Mouse (Mus musculus): ENCODE measurements around the gene Nkg7. TPM values are rescaled to one million over a fixed set of nuclear protein-coding genes. Genes with fewer than 3 reads are reported as not detected.
A peak's percentile ranks its signal among the peaks of the same experiment; 100 is the strongest.

Nkg7 gene
- polyA plus RNA-seq, 1 experiment from 2014 or later = 0.67 TPM

DNA sequence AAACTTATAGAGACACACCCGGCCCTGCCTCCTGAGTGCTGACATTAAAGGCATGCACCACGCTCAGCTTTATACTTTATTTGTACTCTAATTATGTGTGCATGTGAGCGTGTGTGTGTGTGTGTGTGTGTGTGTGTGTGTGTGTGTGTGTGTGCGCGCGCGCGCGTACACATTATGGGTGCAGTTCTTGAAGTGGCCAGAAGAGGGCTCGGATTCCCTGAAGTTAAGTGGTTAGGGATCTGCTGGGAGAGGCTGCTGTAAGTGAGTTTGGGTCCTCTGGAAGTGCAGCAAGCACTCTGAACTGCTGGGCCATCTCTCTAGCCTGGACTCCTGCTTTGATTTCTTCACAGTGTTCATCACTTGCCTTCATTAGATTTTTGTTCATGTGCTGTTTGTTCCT is 19.6 kb upstream of the Nkg7 start:
- 87% methylated on average over 10 of the region's 10 CpGs for WGBS
- Histone ChIP-seq H3K27me3 (ENCODE audit: control insufficient read depth, insufficient read depth, low read length) (no peaks in the 10 kb centered on the region), H3K4me3 (ENCODE audit: low read depth, low read length) (no peak overlapping the region), H3K36me3 (ENCODE audit: control insufficient read depth, insufficient read depth, low read length) (no peaks in the 10 kb centered on the region), H3K4me1 (ENCODE audit: control insufficient read depth, insufficient read depth, low read length) (no peaks in the 10 kb centered on the region), H3K9ac (ENCODE audit: low read length) (no peak overlapping the region), H3K4me2 (ENCODE audit: low read depth, severe bottlenecking) (no peak overlapping the region), H3K27ac (replicated peaks; ENCODE audit: low read depth, low read length) (no peak overlapping the region), H3K9me3 (ENCODE audit: control insufficient read depth, low read length) (no peaks in the 10 kb centered on the region)
- no peak for DNase-seq (ENCODE audit: low spot score)
- no peak for ATAC-seq (ENCODE audit: insufficient number of reproducible peaks, low FRiP score, low TSS enrichment, low read depth)

DNA sequence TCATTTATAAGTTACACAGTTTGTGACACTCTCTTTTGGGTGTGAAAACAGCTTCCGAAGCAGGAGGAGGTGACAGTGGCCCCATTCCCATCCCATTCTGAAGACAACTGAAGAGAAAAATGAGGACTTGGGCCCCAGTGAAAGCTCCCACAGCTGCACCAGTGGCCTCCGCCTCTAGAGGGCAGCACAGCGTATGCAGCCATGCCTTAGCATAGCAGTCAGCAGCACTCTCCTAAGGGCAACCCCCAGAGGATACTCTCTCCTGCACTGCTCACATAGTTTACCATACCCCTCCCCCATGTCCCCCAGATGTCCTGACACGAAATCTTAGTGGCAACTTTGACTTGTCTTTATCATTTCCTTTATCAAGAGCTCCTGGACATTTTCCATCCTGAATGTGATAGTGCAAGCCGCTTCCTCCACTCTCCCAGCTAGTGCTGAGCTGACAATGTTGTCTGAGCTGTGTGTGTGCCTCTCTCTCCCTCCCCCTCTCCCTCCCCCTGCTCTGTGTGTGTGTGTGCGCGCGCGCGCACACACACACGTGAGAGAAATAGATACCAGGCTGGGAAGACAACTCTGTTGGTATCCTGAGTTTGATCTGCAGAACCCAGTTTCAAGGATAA is 13.8 kb upstream of the Nkg7 start:
- ATAC-seq (ENCODE audit: insufficient number of reproducible peaks, low FRiP score, low TSS enrichment, low read depth) (peak; percentile 81; the same call in 1 of the 2 replicates), DNase-seq (ENCODE audit: low spot score) (peak; percentile 85)
- H3K9me3 ChIP-seq (ENCODE audit: control insufficient read depth, low read length) = no peaks in the 10 kb centered on the region
- no peaks in the 10 kb centered on the region for H3K27me3 ChIP-seq (ENCODE audit: control insufficient read depth, insufficient read depth, low read length)
- H3K36me3 ChIP-seq (ENCODE audit: control insufficient read depth, insufficient read depth, low read length) = no peaks in the 10 kb centered on the region
- H3K4me3 ChIP-seq (ENCODE audit: low read depth, low read length) = no peak overlapping the region
- 18% methylated on average over 11 of the region's 11 CpGs for WGBS
- H3K4me1 ChIP-seq (ENCODE audit: control insufficient read depth, insufficient read depth, low read length) = no peaks in the 10 kb centered on the region
- H3K4me2 ChIP-seq (ENCODE audit: low read depth, severe bottlenecking) = no peak overlapping the region
- no peak overlapping the region for H3K27ac ChIP-seq (replicated peaks; ENCODE audit: low read depth, low read length)
- no peak overlapping the region for H3K9ac ChIP-seq (ENCODE audit: low read length)

DNA sequence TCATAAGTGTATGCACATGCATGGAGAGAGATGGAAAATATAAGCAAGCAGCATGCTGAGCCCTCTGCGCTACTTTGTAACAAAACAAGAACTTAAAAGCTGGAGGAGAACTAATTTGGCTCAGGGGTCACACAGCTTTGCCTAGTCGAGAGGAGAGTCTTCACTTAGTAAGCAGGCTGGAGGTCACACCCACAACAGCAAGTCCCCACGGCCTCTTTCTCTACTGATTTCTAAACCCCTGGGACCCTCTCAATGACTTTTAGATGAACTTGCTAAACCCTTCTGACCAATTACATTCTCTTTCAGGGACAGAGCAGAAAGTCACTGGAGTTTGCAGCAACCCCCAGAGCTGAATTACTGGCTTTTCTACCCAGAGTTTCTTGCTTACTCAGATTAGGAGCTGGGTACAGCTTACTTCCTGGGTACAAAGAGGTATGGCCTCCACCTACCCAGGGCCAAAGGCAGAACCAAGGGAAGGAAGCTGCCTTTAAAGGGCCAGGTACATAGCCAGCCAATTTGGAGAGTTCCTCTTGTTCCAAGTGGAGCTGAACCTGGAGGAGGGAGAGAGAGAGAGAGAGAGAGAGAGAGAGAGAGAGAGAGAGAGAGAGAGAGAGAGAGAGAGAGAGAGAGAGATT is 12.8 kb upstream of the Nkg7 start:
- Histone ChIP-seq H3K4me3 (ENCODE audit: low read depth, low read length) (no peak overlapping the region), H3K36me3 (ENCODE audit: control insufficient read depth, insufficient read depth, low read length) (no peaks in the 10 kb centered on the region), H3K9ac (ENCODE audit: low read length) (no peak overlapping the region), H3K27me3 (ENCODE audit: control insufficient read depth, insufficient read depth, low read length) (no peaks in the 10 kb centered on the region), H3K4me1 (ENCODE audit: control insufficient read depth, insufficient read depth, low read length) (no peaks in the 10 kb centered on the region), H3K4me2 (ENCODE audit: low read depth, severe bottlenecking) (no peak overlapping the region), H3K27ac (replicated peaks; ENCODE audit: low read depth, low read length) (no peak overlapping the region), H3K9me3 (ENCODE audit: control insufficient read depth, low read length) (no peaks in the 10 kb centered on the region)
- WGBS = 60% methylated on average over 3 of the region's 3 CpGs
- DNase-seq (ENCODE audit: low spot score) (no peak), ATAC-seq (ENCODE audit: insufficient number of reproducible peaks, low FRiP score, low TSS enrichment, low read depth) (no peak)

DNA sequence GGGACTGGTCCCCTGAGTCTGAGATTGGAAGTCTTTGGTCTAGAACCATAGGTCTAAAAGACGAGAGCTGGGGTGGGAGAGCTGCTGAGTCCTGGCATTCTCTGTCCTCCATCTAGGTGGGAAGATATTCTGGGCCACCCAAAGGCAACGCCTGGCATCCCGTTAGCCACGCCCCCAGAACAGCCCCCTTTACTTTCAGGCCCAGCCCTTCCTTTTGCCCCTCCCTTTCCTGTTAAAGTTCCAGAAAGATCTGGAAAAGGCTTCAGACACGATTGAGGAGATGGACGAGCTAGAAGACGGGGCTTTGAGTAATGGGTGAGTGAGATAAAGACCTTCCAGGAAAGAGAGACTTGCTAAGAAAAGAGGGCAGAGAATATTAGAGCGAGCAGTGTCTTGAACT is 9.5 kb upstream of the Nkg7 start, which contains the start of gene Lim2:
Gene Lim2 (plus strand): TSS at position 265 of the 400 bp plus-strand sequence.
- DNase-seq (ENCODE audit: low spot score) = no peak
- Histone ChIP-seq H3K9ac (ENCODE audit: low read length) (no peak within 1 kb of the TSS), H3K4me1 (ENCODE audit: control insufficient read depth, insufficient read depth, low read length) (no peaks in the 10 kb centered on the region), H3K9me3 (ENCODE audit: control insufficient read depth, low read length) (no peaks in the 10 kb centered on the region), H3K4me3 (ENCODE audit: low read depth, low read length) (no peak within 1 kb of the TSS), H3K27me3 (ENCODE audit: control insufficient read depth, insufficient read depth, low read length) (no peaks in the 10 kb centered on the region), H3K36me3 (ENCODE audit: control insufficient read depth, insufficient read depth, low read length) (no peaks in the 10 kb centered on the region), H3K4me2 (ENCODE audit: low read depth, severe bottlenecking) (no peak within 1 kb of the TSS), H3K27ac (replicated peaks; ENCODE audit: low read depth, low read length) (no peak within 1 kb of the TSS)
- ATAC-seq (ENCODE audit: insufficient number of reproducible peaks, low FRiP score, low TSS enrichment, low read depth) = no peak
- WGBS = 81% methylated on average over 8 of the region's 8 CpGs

DNA sequence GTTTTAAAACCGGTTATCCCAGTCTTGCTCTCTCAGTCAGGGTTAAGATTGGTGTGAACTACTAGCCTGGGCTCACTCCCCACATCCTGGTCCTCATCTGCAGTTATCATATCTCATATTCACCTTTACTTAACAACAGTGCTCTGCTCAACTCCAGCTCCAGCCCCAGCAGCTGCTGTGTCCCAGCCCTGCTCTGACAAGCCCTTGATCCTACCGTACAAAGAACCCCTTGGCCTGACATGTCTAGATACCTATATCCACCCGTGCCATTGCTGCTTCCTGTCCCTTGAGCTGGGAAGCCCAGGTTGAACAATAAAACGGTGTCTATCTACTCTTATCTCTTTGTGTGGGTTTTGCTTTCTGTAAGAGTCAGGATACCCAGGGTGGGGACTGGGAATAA is 7.4 kb upstream of the Nkg7 start:
- Histone ChIP-seq H3K27ac (replicated peaks; ENCODE audit: low read depth, low read length) (no peak overlapping the region), H3K4me1 (ENCODE audit: control insufficient read depth, insufficient read depth, low read length) (no peaks in the 10 kb centered on the region), H3K4me2 (ENCODE audit: low read depth, severe bottlenecking) (no peak overlapping the region), H3K9me3 (ENCODE audit: control insufficient read depth, low read length) (no peaks in the 10 kb centered on the region), H3K27me3 (ENCODE audit: control insufficient read depth, insufficient read depth, low read length) (no peaks in the 10 kb centered on the region), H3K4me3 (ENCODE audit: low read depth, low read length) (no peak overlapping the region), H3K9ac (ENCODE audit: low read length) (no peak overlapping the region), H3K36me3 (ENCODE audit: control insufficient read depth, insufficient read depth, low read length) (no peaks in the 10 kb centered on the region)
- ATAC-seq (ENCODE audit: insufficient number of reproducible peaks, low FRiP score, low TSS enrichment, low read depth) = no peak
- DNase-seq (ENCODE audit: low spot score) = no peak
- 62% methylated on average over 4 of the region's 4 CpGs for WGBS

DNA sequence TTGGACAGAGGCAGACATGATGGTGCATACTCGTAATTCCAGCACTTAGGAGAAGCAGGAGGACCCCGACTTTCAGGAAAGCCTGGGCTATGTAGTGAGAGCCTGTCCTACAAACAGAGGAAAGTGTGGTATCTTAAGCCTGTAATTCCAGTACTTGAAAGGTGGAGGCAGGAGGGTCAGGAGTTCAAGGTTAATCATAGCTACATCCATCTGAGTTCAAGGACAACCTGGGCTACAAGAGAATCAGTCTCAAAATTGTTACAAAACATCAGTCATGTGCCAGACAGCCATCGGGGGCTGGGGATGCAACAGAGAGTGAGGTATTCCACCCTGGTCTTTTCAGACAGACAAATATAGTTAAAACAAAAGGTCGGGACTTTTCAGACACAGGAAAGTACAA is 4.0 kb upstream of the Nkg7 start:
- Histone ChIP-seq H3K9ac (ENCODE audit: low read length) (no peak overlapping the region), H3K4me1 (ENCODE audit: control insufficient read depth, insufficient read depth, low read length) (no peaks in the 10 kb centered on the region), H3K36me3 (ENCODE audit: control insufficient read depth, insufficient read depth, low read length) (no peaks in the 10 kb centered on the region), H3K27ac (replicated peaks; ENCODE audit: low read depth, low read length) (no peak overlapping the region), H3K4me3 (ENCODE audit: low read depth, low read length) (no peak overlapping the region), H3K9me3 (ENCODE audit: control insufficient read depth, low read length) (no peaks in the 10 kb centered on the region), H3K4me2 (ENCODE audit: low read depth, severe bottlenecking) (no peak overlapping the region), H3K27me3 (ENCODE audit: control insufficient read depth, insufficient read depth, low read length) (no peaks in the 10 kb centered on the region)
- no peak for DNase-seq (ENCODE audit: low spot score)
- 81% methylated on average over 4 of the region's 4 CpGs for WGBS
- no peak for ATAC-seq (ENCODE audit: insufficient number of reproducible peaks, low FRiP score, low TSS enrichment, low read depth)

DNA sequence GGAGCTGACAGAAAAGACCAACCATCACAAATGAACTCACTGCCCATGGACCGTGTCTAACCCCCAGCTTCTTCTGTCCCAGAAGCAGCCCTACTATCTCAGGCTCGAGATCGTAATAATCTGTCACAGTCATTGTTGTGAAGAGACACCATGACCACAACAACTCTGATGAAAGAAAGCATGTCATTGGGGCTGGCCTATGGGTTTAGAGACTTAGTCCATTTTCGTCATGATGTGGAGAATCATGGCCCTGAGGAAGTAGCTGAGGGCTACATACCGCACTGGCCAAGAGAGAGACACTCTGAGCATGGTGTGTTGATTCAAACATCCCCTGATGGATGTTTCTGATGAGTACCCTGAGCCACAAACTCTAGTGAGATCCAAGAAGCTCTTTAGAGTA is 2.2 kb upstream of the Nkg7 start:
- ATAC-seq (ENCODE audit: insufficient number of reproducible peaks, low FRiP score, low TSS enrichment, low read depth) (no peak), DNase-seq (ENCODE audit: low spot score) (no peak)
- Histone ChIP-seq H3K4me2 (ENCODE audit: low read depth, severe bottlenecking) (no peak overlapping the region), H3K9me3 (ENCODE audit: control insufficient read depth, low read length) (no peaks in the 10 kb centered on the region), H3K4me3 (ENCODE audit: low read depth, low read length) (no peak overlapping the region), H3K27ac (replicated peaks; ENCODE audit: low read depth, low read length) (no peak overlapping the region), H3K9ac (ENCODE audit: low read length) (no peak overlapping the region), H3K36me3 (ENCODE audit: control insufficient read depth, insufficient read depth, low read length) (no peaks in the 10 kb centered on the region), H3K4me1 (ENCODE audit: control insufficient read depth, insufficient read depth, low read length) (no peaks in the 10 kb centered on the region), H3K27me3 (ENCODE audit: control insufficient read depth, insufficient read depth, low read length) (no peaks in the 10 kb centered on the region)
- WGBS = 94% methylated on average over 5 of the region's 5 CpGs

DNA sequence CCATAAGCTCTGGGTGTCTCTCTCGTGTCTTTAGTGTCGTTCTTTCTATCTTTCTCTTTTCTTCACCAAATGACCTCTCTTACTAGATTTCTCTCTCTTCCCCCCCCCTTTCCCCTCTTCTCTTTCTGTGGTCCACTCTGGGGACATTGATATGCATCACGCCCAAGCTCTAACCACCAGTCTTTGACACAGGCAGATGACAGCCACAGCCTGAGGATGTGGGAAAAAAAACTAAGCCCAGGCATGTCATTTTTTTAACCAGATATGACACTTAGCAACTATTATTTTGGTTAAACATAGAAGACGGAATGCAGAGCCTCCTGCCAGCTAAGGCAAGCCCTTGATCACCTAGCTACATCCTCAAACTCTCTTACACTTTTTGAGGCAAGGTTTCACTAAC is 1.7 kb downstream of the Nkg7 start:
- H3K36me3 ChIP-seq (ENCODE audit: control insufficient read depth, insufficient read depth, low read length) = no peaks in the 10 kb centered on the region
- H3K4me1 ChIP-seq (ENCODE audit: control insufficient read depth, insufficient read depth, low read length) = peaks cover 4% of the 10 kb centered on the region; the same call in 1 of the 2 replicates
- no peak for ATAC-seq (ENCODE audit: insufficient number of reproducible peaks, low FRiP score, low TSS enrichment, low read depth)
- 82% methylated on average over 4 of the region's 4 CpGs for WGBS
- no peak overlapping the region for H3K4me2 ChIP-seq (ENCODE audit: low read depth, severe bottlenecking)
- no peaks in the 10 kb centered on the region for H3K9me3 ChIP-seq (ENCODE audit: control insufficient read depth, low read length)
- H3K4me3 ChIP-seq (ENCODE audit: low read depth, low read length) = no peak overlapping the region
- no peak for DNase-seq (ENCODE audit: low spot score)
- no peaks in the 10 kb centered on the region for H3K27me3 ChIP-seq (ENCODE audit: control insufficient read depth, insufficient read depth, low read length)
- H3K27ac ChIP-seq (replicated peaks; ENCODE audit: low read depth, low read length) = no peak overlapping the region
- no peak overlapping the region for H3K9ac ChIP-seq (ENCODE audit: low read length)

DNA sequence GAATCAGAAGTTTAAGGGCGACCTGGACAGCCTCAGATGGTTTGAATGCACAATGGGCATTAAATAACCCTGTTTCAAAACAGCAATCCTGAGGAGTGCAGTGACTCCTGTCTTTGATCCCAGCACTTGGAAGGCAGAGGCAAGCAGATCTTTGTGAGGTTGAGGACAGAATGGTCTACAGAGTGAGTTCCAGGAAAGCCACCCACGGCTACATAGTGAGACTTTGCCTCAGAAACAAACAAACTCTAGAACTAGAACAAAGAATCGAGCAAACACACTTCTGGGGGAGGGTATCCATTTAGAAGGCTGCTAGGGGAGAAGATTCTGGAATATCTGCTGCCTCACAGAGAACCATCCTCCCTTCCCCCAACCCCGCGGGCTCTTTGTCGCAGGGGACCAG is 3.6 kb downstream of the Nkg7 start, which contains the start of gene Cldnd2:
Gene Cldnd2 (plus strand): TSS at position 301 of the 400 bp plus-strand sequence.
- Histone ChIP-seq H3K27ac (replicated peaks; ENCODE audit: low read depth, low read length) (no peak within 1 kb of the TSS), H3K4me2 (ENCODE audit: low read depth, severe bottlenecking) (no peak within 1 kb of the TSS), H3K36me3 (ENCODE audit: control insufficient read depth, insufficient read depth, low read length) (no peaks in the 10 kb centered on the region), H3K4me1 (ENCODE audit: control insufficient read depth, insufficient read depth, low read length) (peaks cover 7% of the 10 kb centered on the region; the same call in 1 of the 2 replicates), H3K27me3 (ENCODE audit: control insufficient read depth, insufficient read depth, low read length) (no peaks in the 10 kb centered on the region), H3K9ac (ENCODE audit: low read length) (no peak within 1 kb of the TSS), H3K4me3 (ENCODE audit: low read depth, low read length) (no peak within 1 kb of the TSS), H3K9me3 (ENCODE audit: control insufficient read depth, low read length) (no peaks in the 10 kb centered on the region)
- whole genome bisulfite sequencing = 78% methylated on average over 6 of the region's 6 CpGs
- ATAC-seq (ENCODE audit: insufficient number of reproducible peaks, low FRiP score, low TSS enrichment, low read depth) (no peak), DNase-seq (ENCODE audit: low spot score) (no peak)
